8 mouse cellular contexts compared by ENCODE assay signal in genomic region chr5:140197705-140198104, GRCm38 (mm10).
DNase-seq lines count a peak whose midpoint lies in the region; ATAC-seq and TF ChIP-seq lines count a peak whose summit lies in the region.

No protein-coding gene starts in this region.

- H3K4me1 ChIP-seq in cortical plate, adult 2 months (ENCODE audit: control insufficient read depth, insufficient read depth, low read length) = peaks cover 3% of the 10 kb centered on the region; the same call in 1 of the 2 replicates
- no peaks in the 10 kb centered on the region for H3K4me1 ChIP-seq in heart, postnatal 0 days (ENCODE audit: control insufficient read depth, insufficient read depth)

- ATAC-seq in CD4-positive, CD25-positive, alpha-beta regulatory T cell, adult 4 months = peak; percentile 67
- peak; percentile 63 for ATAC-seq in activated CD4-positive, CD25-positive, alpha-beta regulatory T cell, adult 4 months
- ATAC-seq in heart, postnatal 0 days (ENCODE audit: insufficient read depth, low read depth) = peak; percentile 25; the same call in 1 of the 2 replicates

- H3K27me3 ChIP-seq in heart, postnatal 0 days (ENCODE audit: control insufficient read depth, insufficient read depth, low read length) = no peaks in the 10 kb centered on the region

- H3K27ac ChIP-seq in cortical plate, adult 2 months (ENCODE audit: insufficient read depth, low read length) = no peak overlapping the region
- H3K27ac ChIP-seq in heart, postnatal 0 days (ENCODE audit: low read depth) = no peak overlapping the region
- H3K27ac ChIP-seq in layer of hippocampus, adult 2 months = no peak overlapping the region

- DNase-seq in heart, postnatal 0 days (ENCODE audit: low spot score) = peak; percentile 57
- peak; percentile 57 to 87 for DNase-seq in layer of hippocampus, adult 2 months (ENCODE audit: low spot score in 2 of 2)
- peak; percentile 80 for DNase-seq in lung, postnatal 25 days (ENCODE audit: low spot score)
- peak; percentile 38 for DNase-seq in skeletal muscle tissue, adult 2 months (ENCODE audit: low read depth, low spot score)
- DNase-seq in Muller cell, postnatal 12 days (ENCODE audit: inconsistent ontology term) = no peak

- TF ChIP-seq POLR2A in cortical plate, adult 2 months (IDR thresholded peaks at IDR 0.05; ENCODE audit: extremely low read depth, insufficient read depth, low read length) = no peak

- H3K9me3 ChIP-seq in heart, postnatal 0 days (replicated peaks; ENCODE audit: control insufficient read depth, low read length) = no peaks in the 10 kb centered on the region

- H3K9ac ChIP-seq in heart, postnatal 0 days (replicated peaks; ENCODE audit: low read depth, low read length) = no peak overlapping the region

- peaks cover 8% of the 10 kb centered on the region for H3K36me3 ChIP-seq in heart, postnatal 0 days (replicated peaks; ENCODE audit: control insufficient read depth, insufficient read depth, low read length)

- TF ChIP-seq EP300 in heart, postnatal 0 days (IDR thresholded peaks at IDR 0.05; ENCODE audit: low read depth) = no peak

- no peak overlapping the region for H3K4me3 ChIP-seq in cortical plate, adult 2 months (ENCODE audit: insufficient read depth, low read length)
- H3K4me3 ChIP-seq in heart, postnatal 0 days (ENCODE audit: low read depth, low read length) = no peak overlapping the region
- no peak overlapping the region for H3K4me3 ChIP-seq in layer of hippocampus, adult 2 months

- 29% methylated on average over 4 of the region's 4 CpGs for WGBS in heart, postnatal 0 days

- no peak overlapping the region for H3K4me2 ChIP-seq in heart, postnatal 0 days (ENCODE audit: low read depth, low read length)

- TF ChIP-seq CTCF in cortical plate, adult 2 months (IDR thresholded peaks at IDR 0.05; ENCODE audit: extremely low read depth, insufficient read depth, low read length) = peak; percentile 77
- TF ChIP-seq CTCF in heart, postnatal 0 days (IDR thresholded peaks at IDR 0.05; ENCODE audit: low read depth) = peak; percentile 72
- peak; percentile 92 for TF ChIP-seq CTCF in layer of hippocampus, adult 2 months (conservative IDR thresholded peaks at IDR 0.05)
